Mouse (Mus musculus) gastrocnemius, adult 2 months (tissue): ENCODE results near the gene A530032D15Rik. TPM values are rescaled to one million over a fixed set of nuclear protein-coding genes. Genes with fewer than 3 reads are reported as not detected.
"Not testable (repeated sequence)": the region's sequence is repeated elsewhere in the genome, so short reads cannot be mapped to it uniquely, and the experiment has no call there.

Source experiments
- DNase-seq: peaks from one replicate; pipeline ENCODE4 v3.0.0; 2022
- H3K27ac ChIP-seq: fragments of 200-600 bp; 2 replicates; pipeline ENCODE4 v1.8.1; 2022; ENCODE audit warnings: mild to moderate bottlenecking
- H3K4me3 ChIP-seq: fragments of 200-600 bp; 2 replicates; pipeline ENCODE4 v1.8.1; 2022; ENCODE audit warnings: mild to moderate bottlenecking, moderate library complexity
- CTCF ChIP-seq: fragments of 200-600 bp; IDR thresholded peaks from 2 replicates; pipeline ENCODE4 v1.8.1; 2022; ENCODE audit warnings: antibody characterized with exemption, mild to moderate bottlenecking, moderate library complexity
- intact Hi-C: fragments of 180-260 bp; cut with DNase I; formaldehyde crosslinking; loops from one replicate; pipeline ENCODE4 v1.15.1; 2025
- long read RNA-seq, 2 experiments: library from polyadenylated mRNA; stranded (forward); transcript quantifications; one replicate each; pipeline ENCODE4 v2.0.0; 2021
- total RNA-seq, 2 experiments: library from RNA; stranded (reverse); gene quantifications; 2 replicates each; pipeline ENCODE4 v1.2.3; 2021

The A530032D15Rik gene
- total RNA-seq = not detected
- long read RNA-seq, experiment 1 = 0 reads
- long read RNA-seq, experiment 2 = 0 reads

DNA sequence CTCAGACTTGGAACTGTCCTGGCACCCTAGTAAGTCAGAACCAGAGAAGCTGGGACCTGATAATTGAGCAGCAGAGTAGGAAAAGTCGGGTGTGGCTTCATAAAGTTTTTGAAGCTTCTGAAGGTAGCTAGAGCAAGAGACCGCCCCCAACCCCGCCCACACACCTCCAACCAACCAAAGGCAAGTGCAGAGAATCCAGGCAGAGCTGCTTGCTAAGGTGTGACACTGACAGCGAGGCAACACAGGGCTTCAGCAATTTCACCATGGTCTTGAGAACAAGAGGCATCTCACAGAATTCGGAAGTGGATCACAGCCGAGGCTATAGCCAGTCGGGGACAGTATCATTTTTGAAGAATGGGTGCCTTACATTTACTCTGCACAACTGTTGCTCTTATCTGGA is at the start of gene A530032D15Rik:
Gene A530032D15Rik, minus strand, starts transcription at position 101 of the 400 bp plus-strand sequence.
- intact Hi-C loops, H3K4me3 ChIP-seq, H3K27ac ChIP-seq, DNase-seq: not testable (repeated sequence)

- intact Hi-C loops, H3K4me3 ChIP-seq: not testable (repeated sequence)
Measured at GRCm38 (mm10) chr1:85155151-85155550, 45.5 kb upstream of the A530032D15Rik start.

GRCm38 (mm10) chr1:85133671-85134070 is 24.0 kb upstream of the A530032D15Rik start:
- H3K27ac ChIP-seq, H3K4me3 ChIP-seq, intact Hi-C loops, DNase-seq: not testable (repeated sequence)

More at GRCm38 (mm10) chr1:85155151-85155550, 45.5 kb upstream of the A530032D15Rik start:
- not testable (repeated sequence) for H3K27ac ChIP-seq, DNase-seq

- intact Hi-C loops, DNase-seq, H3K27ac ChIP-seq, H3K4me3 ChIP-seq: not testable (repeated sequence)
Measured at GRCm38 (mm10) chr1:85121841-85122240, 12.2 kb upstream of the A530032D15Rik start.

- DNase-seq, intact Hi-C loops, H3K4me3 ChIP-seq, H3K27ac ChIP-seq: not testable (repeated sequence)
Measured at GRCm38 (mm10) chr1:85118341-85118740, 8.7 kb upstream of the A530032D15Rik start.

GRCm38 (mm10) chr1:85117537-85117936 is 7.9 kb upstream of the A530032D15Rik start:
- H3K4me3 ChIP-seq, H3K27ac ChIP-seq, intact Hi-C loops, DNase-seq: not testable (repeated sequence)

- DNase-seq, H3K4me3 ChIP-seq, H3K27ac ChIP-seq, intact Hi-C loops: not testable (repeated sequence)
- peak; percentile 47 for TF ChIP-seq CTCF
Measured at GRCm38 (mm10) chr1:85114666-85115402, 5.2 kb upstream of the A530032D15Rik start.

DNA sequence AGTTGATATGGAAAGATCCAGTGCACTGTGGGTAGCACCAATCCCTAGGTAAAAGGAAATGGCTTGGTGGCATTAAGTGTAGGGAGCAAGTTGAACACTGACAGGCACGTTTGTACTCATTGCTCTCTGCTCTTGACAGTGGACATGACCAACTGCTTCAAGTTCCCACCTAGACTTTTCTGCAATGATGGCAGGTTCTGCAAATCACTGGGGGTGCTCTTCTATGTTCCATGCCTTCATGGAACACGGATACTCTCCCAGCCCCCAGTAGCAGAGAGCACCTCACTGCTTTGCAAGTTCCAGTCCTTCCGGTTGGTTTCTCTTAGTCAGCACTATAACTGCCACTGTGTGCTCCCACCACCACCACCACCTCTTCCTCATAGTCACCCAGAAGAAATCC is 4.4 kb upstream of the A530032D15Rik start:
- DNase-seq, intact Hi-C loops, H3K27ac ChIP-seq, H3K4me3 ChIP-seq: not testable (repeated sequence)

DNA sequence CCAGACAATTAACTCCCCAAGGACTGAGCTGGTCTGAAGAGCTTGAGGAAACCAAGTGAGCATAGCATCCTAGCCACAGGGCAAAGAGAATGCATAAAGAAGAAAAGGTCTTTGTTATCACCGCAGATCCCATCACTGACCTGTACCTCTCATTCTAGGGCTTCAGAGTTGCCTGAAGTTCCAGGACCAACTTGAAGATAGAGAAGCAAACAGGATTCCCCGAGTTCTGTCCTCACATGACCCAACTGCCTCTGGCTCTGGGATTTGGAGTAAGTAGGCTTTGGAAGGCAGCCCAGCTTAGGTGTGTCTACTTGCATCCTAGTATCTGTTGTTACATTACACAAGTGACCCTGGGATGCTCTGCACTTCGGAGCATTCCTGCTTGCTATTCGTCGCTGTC is 3.2 kb upstream of the A530032D15Rik start:
- DNase-seq, H3K27ac ChIP-seq, H3K4me3 ChIP-seq, intact Hi-C loops: not testable (repeated sequence)

- intact Hi-C loops, H3K4me3 ChIP-seq, DNase-seq, H3K27ac ChIP-seq: not testable (repeated sequence)
Measured at GRCm38 (mm10) chr1:85112266-85112665, 2.6 kb upstream of the A530032D15Rik start.

DNA sequence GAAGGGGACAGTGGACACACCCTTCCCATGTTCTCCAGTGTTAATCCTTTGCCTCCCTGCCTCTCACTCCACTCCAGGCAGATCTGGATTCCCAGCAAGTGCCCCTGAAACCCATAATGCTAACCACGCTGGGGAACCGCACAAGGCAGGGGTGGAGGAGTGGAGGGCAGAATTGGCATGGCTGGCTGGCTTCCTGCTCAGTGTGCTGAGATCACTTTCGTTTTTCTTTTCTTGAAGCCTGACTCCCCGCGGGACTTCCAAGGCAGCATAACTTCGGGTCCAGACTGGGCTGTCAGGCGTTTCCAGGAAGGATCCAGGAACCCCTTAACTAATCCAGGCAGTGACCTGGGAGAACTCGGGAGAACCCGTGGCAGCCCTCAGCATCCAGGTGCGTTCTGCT is 1.9 kb upstream of the A530032D15Rik start:
- DNase-seq, H3K4me3 ChIP-seq, intact Hi-C loops, H3K27ac ChIP-seq: not testable (repeated sequence)

GRCm38 (mm10) chr1:85110876-85111275 is 1.2 kb upstream of the A530032D15Rik start:
- intact Hi-C loops, H3K27ac ChIP-seq, DNase-seq, H3K4me3 ChIP-seq: not testable (repeated sequence)

DNA sequence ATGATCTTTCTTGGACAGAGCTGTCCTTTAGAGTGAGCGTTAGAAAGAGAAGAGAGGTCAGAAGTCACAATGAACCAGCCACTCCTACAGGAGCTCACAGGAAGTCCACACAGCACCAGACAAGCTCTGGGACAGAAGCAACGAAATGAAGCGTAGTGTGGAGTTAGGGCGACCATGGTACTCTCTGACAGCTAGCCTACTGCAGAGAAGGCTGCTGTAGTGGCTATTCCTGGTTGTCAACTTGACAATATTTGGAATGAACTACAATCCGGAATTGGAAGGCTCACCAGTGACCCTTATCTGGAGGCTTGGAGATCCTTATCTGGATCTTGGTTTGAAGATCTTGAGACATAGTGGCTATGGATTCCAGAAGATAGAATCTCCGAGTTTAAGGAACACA is 3.6 kb downstream of the A530032D15Rik start:
- H3K4me3 ChIP-seq, DNase-seq, intact Hi-C loops, H3K27ac ChIP-seq: not testable (repeated sequence)

- H3K4me3 ChIP-seq, H3K27ac ChIP-seq, intact Hi-C loops, DNase-seq: not testable (repeated sequence)
Measured at GRCm38 (mm10) chr1:85105336-85105735, 4.3 kb downstream of the A530032D15Rik start.

GRCm38 (mm10) chr1:85101754-85102153 is 7.9 kb downstream of the A530032D15Rik start:
- DNase-seq, intact Hi-C loops, H3K4me3 ChIP-seq, H3K27ac ChIP-seq: not testable (repeated sequence)

- DNase-seq, intact Hi-C loops, H3K4me3 ChIP-seq, H3K27ac ChIP-seq: not testable (repeated sequence)
Measured at GRCm38 (mm10) chr1:85099864-85100263, 9.8 kb downstream of the A530032D15Rik start, which contains the start of gene Gm10553. Gene Gm10553 (plus strand): TSS chr1:85100164.

DNA sequence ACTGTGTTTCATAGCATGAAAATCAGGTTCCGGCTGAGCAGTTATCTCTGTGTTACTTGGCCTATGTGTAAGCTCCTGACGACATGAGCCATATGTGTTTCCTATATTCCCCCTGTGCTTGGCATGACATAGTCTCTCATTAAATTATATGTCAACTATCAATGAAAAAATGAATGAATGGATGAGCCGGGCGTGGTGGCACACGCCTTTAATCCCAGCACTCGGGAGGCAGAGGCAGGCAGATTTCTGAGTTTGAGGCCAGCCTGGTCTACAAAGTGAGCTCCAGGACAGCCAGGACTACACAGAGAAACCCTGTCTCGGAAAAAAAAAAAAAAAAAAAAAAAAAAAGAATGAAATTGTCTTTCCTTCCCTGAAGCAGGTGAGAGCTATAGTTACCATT is 10.6 kb downstream of the A530032D15Rik start:
- H3K4me3 ChIP-seq, intact Hi-C loops: not testable (repeated sequence)

DNA sequence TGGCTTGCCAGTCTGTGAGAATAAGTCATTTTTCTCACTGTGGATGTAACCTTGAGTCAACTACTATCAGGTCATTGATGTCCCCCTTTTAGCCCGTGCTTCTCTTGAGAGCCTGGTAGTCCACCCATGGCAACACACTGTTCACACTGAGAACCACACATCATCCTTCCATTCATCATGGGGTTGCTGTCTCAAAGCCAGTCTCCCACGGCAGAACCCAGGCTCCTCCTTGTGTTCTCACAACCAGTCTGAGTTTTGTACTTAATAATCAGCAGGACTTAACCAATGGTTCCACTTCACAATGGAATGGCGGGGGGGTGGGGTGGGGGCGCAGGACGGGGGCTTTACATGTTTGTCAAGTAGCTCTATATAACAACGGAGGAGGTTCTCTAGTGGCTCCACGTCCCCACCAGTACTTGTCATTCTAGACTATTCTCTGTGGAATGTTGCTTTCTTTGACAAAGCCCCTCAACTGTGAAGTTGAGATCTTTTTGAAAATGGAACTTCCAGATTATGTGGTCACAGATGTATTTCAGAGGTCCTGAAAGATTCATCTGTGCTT is 16.6 kb downstream of the A530032D15Rik start:
- DNase-seq, intact Hi-C loops, H3K27ac ChIP-seq, H3K4me3 ChIP-seq: not testable (repeated sequence)

More for the DNA sequence above, 10.6 kb downstream of the A530032D15Rik start:
- H3K27ac ChIP-seq, DNase-seq: not testable (repeated sequence)
